12 mouse cellular contexts compared by ENCODE assay signal in the genomic region with DNA sequence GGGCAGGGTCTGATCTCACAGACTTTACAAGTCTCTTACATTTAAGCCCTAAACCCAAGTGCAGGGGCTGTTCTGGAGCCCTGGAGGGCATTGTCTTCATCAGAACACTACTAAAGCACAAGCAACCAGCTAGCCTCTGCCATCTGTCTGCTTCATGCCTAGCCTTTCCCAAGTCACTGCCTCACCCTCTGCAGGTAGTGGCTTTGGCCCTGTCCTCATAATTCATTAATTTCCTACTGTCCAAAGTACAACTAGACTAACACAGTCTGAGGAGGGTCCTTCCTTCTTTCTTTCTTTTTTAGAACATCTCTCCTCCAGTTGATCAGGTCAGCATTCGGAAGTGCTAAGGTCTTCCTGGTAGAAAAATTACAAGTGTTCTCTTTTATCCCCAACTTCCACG. TPM values are rescaled to one million over a fixed set of nuclear protein-coding genes. Genes with fewer than 3 reads are reported as not detected.
A peak's percentile ranks its signal among the peaks of the same experiment; 100 is the strongest.
DNase-seq lines count a peak whose midpoint lies in the region; ATAC-seq and TF ChIP-seq lines count a peak whose summit lies in the region.
"Had no signal": no experiment of that assay in that cellular context is flagged by ENCODE, and none has a peak within 500 bp of the region (broad histone marks: within the 10 kb centered on the region; RNA-seq: fewer than 3 reads in every experiment).

No protein-coding gene starts in this region.

- H3K4me2 ChIP-seq in lung, embryonic 14.5 days = peak overlapping the region; percentile 98
- peak overlapping the region; percentile 95 for H3K4me2 ChIP-seq in kidney, embryonic 14.5 days (replicated peaks; ENCODE audit: low read depth, low read length)
- peak overlapping the region; percentile 93 for H3K4me2 ChIP-seq in neural tube, embryonic 13.5 days

- WGBS in lung, embryonic 14.5 days = 81% methylated on average over 2 of the region's 2 CpGs
- 88% methylated on average over 2 of the region's 2 CpGs for WGBS in kidney, embryonic 14.5 days
- 84% methylated on average over 2 of the region's 2 CpGs for WGBS in neural tube, embryonic 13.5 days

- no peak for ATAC-seq in lung, embryonic 14.5 days (ENCODE audit: insufficient read depth)
- no peak for ATAC-seq in kidney, embryonic 14.5 days (ENCODE audit: low FRiP score, low TSS enrichment)
- ATAC-seq in neural tube, embryonic 13.5 days (ENCODE audit: low read depth) = no peak
- no peak for ATAC-seq in inflammation-experienced regulatory T-cells, adult 6 months
- ATAC-seq: Patski had no signal

- no peak for TF ChIP-seq CTCF in gastrocnemius, adult 2 months (IDR thresholded peaks at IDR 0.05)
- TF ChIP-seq CTCF in lung, embryonic 14.5 days (IDR thresholded peaks at IDR 0.05; ENCODE audit: low read depth) = no peak

- peaks cover 4% of the 10 kb centered on the region; the same call in 1 of the 2 replicates for H3K27me3 ChIP-seq in lung, embryonic 14.5 days (ENCODE audit: insufficient read depth, low read length)
- H3K27me3 ChIP-seq in kidney, embryonic 14.5 days (ENCODE audit: control insufficient read depth, insufficient read depth, low read length) = peaks cover 12% of the 10 kb centered on the region; the same call in 1 of the 2 replicates
- H3K27me3 ChIP-seq in neural tube, embryonic 13.5 days = peaks cover 32% of the 10 kb centered on the region
- H3K27me3 ChIP-seq: Patski had no signal

- H3K4me1 ChIP-seq in lung, embryonic 14.5 days (ENCODE audit: insufficient read depth) = peaks cover 7% of the 10 kb centered on the region; the same call in 1 of the 2 replicates
- H3K4me1 ChIP-seq in kidney, embryonic 14.5 days (ENCODE audit: control insufficient read depth, insufficient read depth, low read length) = 0 out of 2 replicates have a peak, but pooled peaks cover 20% of the 10 kb centered on the region
- peaks cover 27% of the 10 kb centered on the region for H3K4me1 ChIP-seq in neural tube, embryonic 13.5 days (replicated peaks)

- intact Hi-C loops in gastrocnemius, adult 2 months (cut with DNase I) = no loop called here
- intact Hi-C loops in gastrocnemius, postnatal 36 days (cut with DNase I) = no loop called here

- H3K36me3 ChIP-seq in lung, embryonic 14.5 days (ENCODE audit: insufficient read depth) = no peaks in the 10 kb centered on the region
- H3K36me3 ChIP-seq in kidney, embryonic 14.5 days (ENCODE audit: control insufficient read depth, insufficient read depth, low read length) = no peaks in the 10 kb centered on the region
- H3K36me3 ChIP-seq in neural tube, embryonic 13.5 days = no peaks in the 10 kb centered on the region

- H3K4me3 ChIP-seq in gastrocnemius, adult 2 months = peak overlapping the region; percentile 74
- H3K4me3 ChIP-seq in lung, embryonic 14.5 days (ENCODE audit: low read depth, low read length) = no peak overlapping the region
- H3K4me3 ChIP-seq in kidney, embryonic 14.5 days (ENCODE audit: low read length) = peak overlapping the region; percentile 57; the same call in 1 of the 2 replicates
- no peak overlapping the region for H3K4me3 ChIP-seq in neural tube, embryonic 13.5 days

- no peak overlapping the region for H3K9ac ChIP-seq in lung, embryonic 14.5 days
- H3K9ac ChIP-seq in kidney, embryonic 14.5 days (ENCODE audit: low read depth, low read length) = no peak overlapping the region
- H3K9ac ChIP-seq in neural tube, embryonic 13.5 days = no peak overlapping the region

- H3K9me3 ChIP-seq in lung, embryonic 14.5 days (ENCODE audit: low read depth, low read length) = no peaks in the 10 kb centered on the region
- no peaks in the 10 kb centered on the region for H3K9me3 ChIP-seq in kidney, embryonic 14.5 days (ENCODE audit: control insufficient read depth, low read length)
- H3K9me3 ChIP-seq in neural tube, embryonic 13.5 days = no peaks in the 10 kb centered on the region

- 0 out of 2 replicates have a peak overlapping the region, but pooled peaks have one; percentile 62 for H3K27ac ChIP-seq in gastrocnemius, adult 2 months
- H3K27ac ChIP-seq in lung, embryonic 14.5 days (ENCODE audit: low read depth) = no peak overlapping the region
- H3K27ac ChIP-seq in kidney, embryonic 14.5 days (ENCODE audit: low read depth, low read length) = no peak overlapping the region
- H3K27ac ChIP-seq in neural tube, embryonic 13.5 days (replicated peaks) = no peak overlapping the region

- DNase-seq in gastrocnemius, adult 2 months = no peak
- no peak for DNase-seq in gastrocnemius, postnatal 36 days
- DNase-seq in lung, embryonic 14.5 days = no peak
- DNase-seq in lung, postnatal 25 days (ENCODE audit: low spot score) = no peak
- DNase-seq in adrenal gland, postnatal 36 days = no peak
- DNase-seq: cerebellum, postnatal 25 days; left cerebral cortex, postnatal 4 days; thymus, adult 2 months had no signal

RNA-seq across cellular contexts. Expression of a gene that starts 2.6 kb away (rescaled TPM):
- total RNA-seq in gastrocnemius, adult 2 months (2021) = 1 to 10 TPM; 3.1 to 4.4 TPM
- total RNA-seq in gastrocnemius, postnatal 36 days (2021) = 1 to 10 TPM; 3.8 to 3.9 TPM
- polyA plus RNA-seq in lung, embryonic 14.5 days (2014; fragmentation: Nextera tagmentation; extraction: Ambion mirVana) = 18.0 and 18.2 TPM in 2 replicates
- polyA plus RNA-seq in kidney, embryonic 14.5 days (2014; fragmentation: Nextera tagmentation; extraction: Ambion mirVana) = 11.3 and 17.8 TPM in 2 replicates
- 8.5 and 10.0 TPM in 2 replicates for polyA plus RNA-seq in neural tube, embryonic 13.5 days (2015; fragmentation: Nextera tagmentation; extraction: Ambion mirVana)
- not detected for polyA plus RNA-seq in inflammation-experienced regulatory T-cells, adult 6 months (2017; shearing (Covaris generic))
- total RNA-seq in adrenal gland, postnatal 36 days (2021) = 10 to 100 TPM; 14.3 to 18.6 TPM

Comparison
In these comparisons a context has a peak if more than half of its experiments do, and no peak if none do; other contexts are left out.
1. H3K4me3 ChIP-seq: peak in gastrocnemius, adult 2 months (single experiment) and kidney, embryonic 14.5 days (single experiment); none in lung, embryonic 14.5 days (single experiment) and neural tube, embryonic 13.5 days (single experiment).
2. Peak in every context shown above with its lines, with median percentiles within 50 percentile points of each other: H3K4me2 ChIP-seq.